Mouse (Mus musculus) urinary bladder, adult 2 months (tissue): Measurements from ENCODE around the gene Exosc5. TPM values are rescaled to one million over a fixed set of nuclear protein-coding genes. Genes with fewer than 3 reads are reported as not detected.
A peak's percentile ranks its signal among the peaks of the same experiment; 100 is the strongest.

Experiments used
- DNase-seq: peaks from one replicate; pipeline ENCODE4 v3.0.0; 2022; ENCODE audit warnings: low spot score
- polyA plus RNA-seq: library from polyadenylated mRNA; depleted of rRNA; stranded (reverse); fragments of >200 nt; gene quantifications from 2 replicates; pipeline ENCODE4 v1.2.3, GENCODE M21; 2012

Exosc5 gene
- polyA plus RNA-seq, 1 experiment = 64.6 TPM

- no peak for DNase-seq
Observed at GRCm38 (mm10) chr7:25677013-25677412, 18.0 kb downstream of the Exosc5 start.

GRCm38 (mm10) chr7:25679971-25680370, 21.0 kb downstream of the Exosc5 start:
- DNase-seq = no peak

- peak; percentile 92 for DNase-seq
Observed at GRCm38 (mm10) chr7:25680514-25681258, 21.7 kb downstream of the Exosc5 start, which contains the start of gene B9d2. Gene B9d2, plus strand, starts transcription at chr7:25680780.

GRCm38 (mm10) chr7:25681341-25682231, 22.6 kb downstream of the Exosc5 start:
- DNase-seq = no peak

GRCm38 (mm10) chr7:25683474-25684180, 24.7 kb downstream of the Exosc5 start:
- DNase-seq = no peak

GRCm38 (mm10) chr7:25684659-25685058, 25.7 kb downstream of the Exosc5 start:
- DNase-seq = no peak

GRCm38 (mm10) chr7:25685926-25686470, 27.0 kb downstream of the Exosc5 start:
- DNase-seq = no peak

GRCm38 (mm10) chr7:25686680-25687531, 27.9 kb downstream of the Exosc5 start, which contains the start of gene Tgfb1:
Gene Tgfb1, plus strand, starts transcription at chr7:25687002.
- DNase-seq = peak; percentile 78

GRCm38 (mm10) chr7:25687811-25688401, 28.9 kb downstream of the Exosc5 start:
- DNase-seq = no peak

- peak; percentile 75 for DNase-seq
Observed at GRCm38 (mm10) chr7:25688810-25689586, 30.0 kb downstream of the Exosc5 start.

GRCm38 (mm10) chr7:25689603-25690021, 30.6 kb downstream of the Exosc5 start:
- DNase-seq = no peak

GRCm38 (mm10) chr7:25690051-25690450, 31.1 kb downstream of the Exosc5 start:
- DNase-seq = no peak

GRCm38 (mm10) chr7:25694104-25694503, 35.1 kb downstream of the Exosc5 start:
- no peak for DNase-seq

- no peak for DNase-seq
Observed at GRCm38 (mm10) chr7:25699851-25700250, 40.9 kb downstream of the Exosc5 start.

- no peak for DNase-seq
Observed at GRCm38 (mm10) chr7:25700732-25701131, 41.8 kb downstream of the Exosc5 start.

- no peak for DNase-seq
Observed at GRCm38 (mm10) chr7:25702350-25702749, 43.4 kb downstream of the Exosc5 start.

- no peak for DNase-seq
Observed at GRCm38 (mm10) chr7:25703793-25704494, 45.0 kb downstream of the Exosc5 start.

- no peak for DNase-seq
Observed at GRCm38 (mm10) chr7:25704716-25705364, 45.9 kb downstream of the Exosc5 start.
